ENCODE assay signal across 1 mouse cellular context in genomic region chr3:54732371-54732770, GRCm38 (mm10).
TF ChIP-seq lines count a peak whose summit lies in the region.

No protein-coding gene starts in this region.

TF ChIP-seq in MEL, 35 proteins besides CTCF, POLR2A, EP300 and RAD21:
- TF ChIP-seq ETS1 (IDR thresholded peaks at IDR 0.05; ENCODE audit: low read depth, low read length) (peak; percentile 70), NELFE (IDR thresholded peaks at IDR 0.05; ENCODE audit: low read depth, low read length) (peak; percentile 18; the same call in 1 of the 2 replicates), TCF12 (IDR thresholded peaks at IDR 0.05; ENCODE audit: low read depth, low read length) (peak; percentile 52), MXI1 (IDR thresholded peaks at IDR 0.05; ENCODE audit: low read depth, low read length) (0 out of 2 replicates have a peak, but pooled peaks have one; percentile 38), MEF2A (IDR thresholded peaks at IDR 0.05; ENCODE audit: extremely low read depth, insufficient replicate concordance, low read depth, low read length, poor library complexity, severe bottlenecking) (peak; percentile 91; the same call in 1 of the 2 replicates), HCFC1 (IDR thresholded peaks at IDR 0.05; ENCODE audit: low read depth, low read length) (no peak), RCOR1 (IDR thresholded peaks at IDR 0.05; ENCODE audit: low read depth, low read length) (peak; percentile 40; the same call in 1 of the 2 replicates), NRF1 (IDR thresholded peaks at IDR 0.05; ENCODE audit: insufficient read depth, low read depth, low read length, poor library complexity, severe bottlenecking) (no peak), MYB (IDR thresholded peaks at IDR 0.05; ENCODE audit: low read depth, low read length) (0 out of 2 replicates have a peak, but pooled peaks have one; percentile 56)
